Mouse (Mus musculus) bone marrow macrophage, adult 2 months (primary cell): Measurements from ENCODE around the gene Tnni2.

ENCODE experiments used
- CTCF ChIP-seq: IDR thresholded peaks from 2 replicates; pipeline ENCODE4 v1.5.1; 2012; ENCODE audit warnings: low read depth, mild to moderate bottlenecking, low read length, moderate library complexity
- POLR2A ChIP-seq: IDR thresholded peaks from 2 replicates; pipeline ENCODE4 v1.6.1; 2012; ENCODE audit warnings: mild to moderate bottlenecking, low read depth, low read length, borderline replicate concordance

- TF ChIP-seq CTCF = no peak
- TF ChIP-seq POLR2A = no peak
These were observed 30.4 kb downstream of the Tnni2 start for GRCm38 (mm10) chr7:142471884-142472570.
